Mouse (Mus musculus) lung, embryonic 14.5 days (tissue): ENCODE measurements around the gene Itga3. TPM values are rescaled to one million over a fixed set of nuclear protein-coding genes. Genes with fewer than 3 reads are reported as not detected.

Experiments used
- ATAC-seq: fragments of 200-750 bp; cut with Nextera tagmentation; 2 replicates; pipeline ENCODE4 v1.8.0; 2017; ENCODE audit warnings: mild to moderate bottlenecking, moderate TSS enrichment, moderate library complexity; ENCODE audit not compliant: insufficient read depth
- DNase-seq: peaks from one replicate; pipeline ENCODE4 v3.0.0-alpha.2; 2015
- H3K27ac ChIP-seq: fragments of 300-500 bp; sonication (generic); 2 replicates; pipeline ENCODE4 v1.5.1; 2014; ENCODE audit warnings: low read depth, mild to moderate bottlenecking, moderate library complexity
- H3K27me3 ChIP-seq: fragments of 300-500 bp; sonication (generic); 2 replicates; pipeline ENCODE4 v1.6.1; 2014; ENCODE audit warnings: low read length, control low read depth; ENCODE audit not compliant: insufficient read depth
- H3K36me3 ChIP-seq: fragments of 300-500 bp; sonication (generic); 2 replicates; pipeline ENCODE4 v1.6.1; 2014; ENCODE audit warnings: control low read depth; ENCODE audit not compliant: insufficient read depth
- H3K4me1 ChIP-seq: fragments of 300-500 bp; sonication (generic); 2 replicates; pipeline ENCODE4 v1.6.1; 2014; ENCODE audit warnings: antibody characterized with exemption, control low read depth; ENCODE audit not compliant: insufficient read depth
- H3K4me2 ChIP-seq: fragments of 300-500 bp; sonication (generic); 2 replicates; pipeline ENCODE4 v1.6.1; 2014; ENCODE audit warnings: mild to moderate bottlenecking
- H3K4me3 ChIP-seq: fragments of 300-500 bp; sonication (generic); 2 replicates; pipeline ENCODE4 v1.5.1; 2014; ENCODE audit warnings: low read depth, low read length
- H3K9ac ChIP-seq: fragments of 300-500 bp; sonication (generic); 2 replicates; pipeline ENCODE4 v1.6.1; 2014
- H3K9me3 ChIP-seq: fragments of 300-500 bp; sonication (generic); 2 replicates; pipeline ENCODE4 v1.6.1; 2016; ENCODE audit warnings: low read depth, low read length, control low read depth
- CTCF ChIP-seq: IDR thresholded peaks from 2 replicates; pipeline ENCODE4 v1.5.1; 2016; ENCODE audit warnings: antibody characterized with exemption, low read depth
- WGBS: fragments of 180-500 bp; shearing (Covaris S2); extraction: QIAGEN DNeasy Blood & Tissue Kit; methylation state at CpG from one replicate; pipeline ENCODE4 v1.1.7; 2014; 5-methylcytosine and 5-hydroxymethylcytosine counted together
- polyA plus RNA-seq: library from polyadenylated mRNA; unstranded; fragments of >200 nt; fragmentation: Nextera tagmentation; extraction: Ambion mirVana; gene quantifications from 2 replicates; pipeline ENCODE4 v1.2.1, GENCODE M21; 2014

The Itga3 gene
- polyA plus RNA-seq, 1 experiment from 2014 or later = 27.1 TPM

GRCm38 (mm10) chr11:95043608-95044007, 33.0 kb downstream of the Itga3 start:
- no peaks in the 10 kb centered on the region for H3K9me3 ChIP-seq
- H3K27me3 ChIP-seq = no peaks in the 10 kb centered on the region
- DNase-seq = no peak
- no peak overlapping the region for H3K9ac ChIP-seq
- H3K36me3 ChIP-seq = peaks cover 14% of the 10 kb centered on the region; the same call in 1 of the 2 replicates
- no peak for TF ChIP-seq CTCF
- H3K4me1 ChIP-seq = peaks cover 7% of the 10 kb centered on the region; the same call in 1 of the 2 replicates
- H3K27ac ChIP-seq = no peak overlapping the region
- ATAC-seq = no peak
- 49% methylated on average over 7 of the region's 7 CpGs for WGBS
- H3K4me3 ChIP-seq = no peak overlapping the region
- no peak overlapping the region for H3K4me2 ChIP-seq

GRCm38 (mm10) chr11:95043060-95043459, 33.5 kb downstream of the Itga3 start:
- Histone ChIP-seq H3K36me3 (peaks cover 14% of the 10 kb centered on the region; the same call in 1 of the 2 replicates), H3K4me3 (no peak overlapping the region), H3K4me1 (peaks cover 7% of the 10 kb centered on the region; the same call in 1 of the 2 replicates), H3K9me3 (no peaks in the 10 kb centered on the region), H3K9ac (no peak overlapping the region), H3K27me3 (no peaks in the 10 kb centered on the region), H3K4me2 (no peak overlapping the region), H3K27ac (no peak overlapping the region)
- TF ChIP-seq CTCF = no peak
- ATAC-seq = no peak
- WGBS = 84% methylated on average over 4 of the region's 4 CpGs
- DNase-seq = no peak

DNA sequence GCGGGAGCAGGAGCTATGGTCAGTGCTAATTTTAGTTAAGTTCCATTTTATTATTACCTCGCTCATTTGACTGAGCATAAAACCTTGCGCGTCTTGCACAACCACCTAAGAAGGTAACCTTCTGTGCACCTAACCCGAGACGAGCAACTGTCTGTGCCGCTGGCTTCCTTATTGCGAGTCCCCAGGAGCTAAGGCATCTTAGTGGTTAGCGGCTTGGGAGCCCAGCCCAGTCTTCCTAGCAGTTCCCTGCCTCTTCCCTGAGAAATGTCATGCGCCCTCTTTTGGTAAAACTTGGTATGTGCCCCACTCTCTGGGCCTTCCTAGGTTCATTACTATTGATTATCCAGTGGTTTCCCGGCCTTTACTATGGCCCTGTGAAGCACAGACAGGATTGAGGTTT, 34.5 kb downstream of the Itga3 start:
- TF ChIP-seq CTCF = peak; percentile 81
- no peak overlapping the region for H3K27ac ChIP-seq
- peak; percentile 16; the same call in 1 of the 2 replicates for ATAC-seq

DNA sequence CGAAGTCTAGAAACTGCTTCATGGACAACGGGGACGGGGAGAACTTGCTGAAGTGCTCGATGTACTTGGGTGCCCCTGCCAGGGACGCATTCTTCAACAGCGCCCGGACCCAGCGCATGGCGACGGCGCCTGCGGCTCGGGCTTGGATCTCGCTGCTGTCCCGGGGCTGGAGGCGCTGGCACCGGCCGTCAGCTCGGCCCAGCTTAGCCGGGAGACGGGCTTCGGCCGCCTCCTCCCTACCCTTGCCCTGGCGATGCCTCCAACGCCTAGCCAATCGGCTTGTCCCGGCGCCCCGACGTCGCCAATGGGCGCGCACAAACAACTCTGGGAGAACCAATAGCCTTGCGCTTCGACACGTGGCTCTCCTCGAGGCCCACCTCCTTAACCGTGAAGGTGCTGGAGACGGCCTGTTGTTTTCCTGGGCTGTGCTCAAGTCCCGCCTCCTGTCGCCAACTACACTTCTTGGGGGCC, 35.4 kb downstream of the Itga3 start, which contains the start of gene Pdk2:
Gene Pdk2, minus strand, starts transcription at position 216 of the 471 bp plus-strand sequence.
- ATAC-seq (peak; percentile 97), DNase-seq (peak; percentile 98)
- Histone ChIP-seq H3K27ac (peak within 1 kb of the TSS; percentile 73), H3K27me3 (no peaks in the 10 kb centered on the region), H3K4me2 (peak within 1 kb of the TSS; percentile 93), H3K9ac (peak within 1 kb of the TSS; percentile 73), H3K36me3 (peaks cover 9% of the 10 kb centered on the region; the same call in 1 of the 2 replicates), H3K4me3 (peak within 1 kb of the TSS; percentile 77), H3K9me3 (no peaks in the 10 kb centered on the region), H3K4me1 (peaks cover 7% of the 10 kb centered on the region; the same call in 1 of the 2 replicates)
- 0% methylated on average over 41 of the region's 41 CpGs for WGBS
- no peak for TF ChIP-seq CTCF

More for the DNA sequence above, 34.5 kb downstream of the Itga3 start:
- Histone ChIP-seq H3K9me3 (no peaks in the 10 kb centered on the region), H3K36me3 (peaks cover 14% of the 10 kb centered on the region; the same call in 1 of the 2 replicates), H3K4me3 (peak overlapping the region; percentile 77), H3K9ac (peak overlapping the region; percentile 44; the same call in 1 of the 2 replicates), H3K4me2 (peak overlapping the region; percentile 93), H3K27me3 (no peaks in the 10 kb centered on the region), H3K4me1 (peaks cover 7% of the 10 kb centered on the region; the same call in 1 of the 2 replicates)
- peak; percentile 94 for DNase-seq
- WGBS = 1% methylated on average over 11 of the region's 11 CpGs

DNA sequence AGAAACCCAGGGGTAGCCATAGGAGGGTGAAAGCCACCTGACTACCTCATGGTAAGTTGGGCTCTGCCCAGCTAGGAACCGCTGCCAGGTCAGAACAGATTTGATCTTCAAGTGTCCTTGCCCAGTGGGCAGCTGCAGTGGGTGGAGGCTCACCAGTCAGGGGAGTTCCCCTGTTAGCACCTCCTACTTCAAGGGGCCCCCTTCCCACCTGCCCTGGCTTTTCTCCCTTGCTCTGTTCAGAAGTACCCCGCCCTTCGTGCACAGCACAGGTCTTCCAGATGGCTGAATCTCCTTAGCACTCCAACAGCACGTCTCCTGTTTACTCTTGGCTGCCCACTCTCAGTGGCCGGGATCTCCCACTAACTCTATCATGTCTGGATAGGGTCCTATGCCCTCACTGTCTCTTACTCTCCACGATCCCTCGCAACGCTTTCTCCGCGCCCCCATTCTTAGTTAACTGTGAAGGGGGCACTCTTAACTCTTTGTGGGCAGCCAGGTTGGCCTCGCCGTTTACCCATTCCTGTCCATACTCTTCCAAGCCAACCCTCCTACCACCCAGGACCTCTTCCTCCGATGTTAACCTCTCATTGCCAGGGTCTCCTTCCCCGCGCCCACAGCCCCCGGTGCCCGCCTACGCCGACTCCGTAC, 36.0 kb downstream of the Itga3 start:
- H3K4me1 ChIP-seq = peaks cover 7% of the 10 kb centered on the region; the same call in 1 of the 2 replicates
- H3K27ac ChIP-seq = peak overlapping the region; percentile 73
- H3K9ac ChIP-seq = peak overlapping the region; percentile 73
- under 1% methylated on average over 20 of the region's 20 CpGs for WGBS
- peak overlapping the region; percentile 77 for H3K4me3 ChIP-seq
- peaks cover 9% of the 10 kb centered on the region; the same call in 1 of the 2 replicates for H3K36me3 ChIP-seq
- H3K4me2 ChIP-seq = peak overlapping the region; percentile 93
- DNase-seq = peak; percentile 52
- peak; percentile 40 for ATAC-seq
- H3K9me3 ChIP-seq = no peaks in the 10 kb centered on the region
- no peak for TF ChIP-seq CTCF
- no peaks in the 10 kb centered on the region for H3K27me3 ChIP-seq

DNA sequence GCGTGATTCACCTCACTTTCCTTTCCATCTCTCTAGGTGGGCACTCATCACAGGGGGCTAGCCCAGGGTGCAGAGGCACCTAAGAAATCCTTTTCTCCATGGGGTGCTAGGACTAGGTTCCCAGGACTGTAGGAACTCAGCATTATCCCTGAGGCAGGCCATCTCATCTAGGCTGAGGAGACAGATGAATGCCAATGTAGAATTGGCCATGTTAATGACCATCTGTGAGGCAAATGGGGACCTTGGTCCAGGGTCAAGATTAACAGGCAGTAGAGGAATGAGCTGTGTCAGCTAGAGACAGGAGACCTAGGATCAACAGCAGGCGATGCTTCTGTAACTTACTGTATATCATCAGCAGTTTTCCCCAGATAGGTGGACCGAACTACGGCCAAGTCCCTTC, 36.8 kb downstream of the Itga3 start:
- H3K4me2 ChIP-seq = peak overlapping the region; percentile 93
- 70% methylated on average over 4 of the region's 4 CpGs for whole genome bisulfite sequencing
- no peak overlapping the region; the same call in 1 of the 2 replicates for H3K9ac ChIP-seq
- no peaks in the 10 kb centered on the region for H3K9me3 ChIP-seq
- no peaks in the 10 kb centered on the region for H3K27me3 ChIP-seq
- DNase-seq = no peak
- H3K36me3 ChIP-seq = peaks cover 6% of the 10 kb centered on the region; the same call in 1 of the 2 replicates
- H3K27ac ChIP-seq = no peak overlapping the region; the same call in 1 of the 2 replicates
- TF ChIP-seq CTCF = no peak
- no peak for ATAC-seq
- H3K4me3 ChIP-seq = peak overlapping the region; percentile 77
- H3K4me1 ChIP-seq = peaks cover 7% of the 10 kb centered on the region; the same call in 1 of the 2 replicates
